Mouse (Mus musculus): ENCODE results near the gene Gpr35. TPM values are rescaled to one million over a fixed set of nuclear protein-coding genes. Genes with fewer than 3 reads are reported as not detected.
"Not testable (repeated sequence)": the region's sequence is repeated elsewhere in the genome, so short reads cannot be mapped to it uniquely, and the experiment has no call there.

Gpr35 gene
- polyA plus RNA-seq, 1 experiment from 2014 or later: not detected

DNA sequence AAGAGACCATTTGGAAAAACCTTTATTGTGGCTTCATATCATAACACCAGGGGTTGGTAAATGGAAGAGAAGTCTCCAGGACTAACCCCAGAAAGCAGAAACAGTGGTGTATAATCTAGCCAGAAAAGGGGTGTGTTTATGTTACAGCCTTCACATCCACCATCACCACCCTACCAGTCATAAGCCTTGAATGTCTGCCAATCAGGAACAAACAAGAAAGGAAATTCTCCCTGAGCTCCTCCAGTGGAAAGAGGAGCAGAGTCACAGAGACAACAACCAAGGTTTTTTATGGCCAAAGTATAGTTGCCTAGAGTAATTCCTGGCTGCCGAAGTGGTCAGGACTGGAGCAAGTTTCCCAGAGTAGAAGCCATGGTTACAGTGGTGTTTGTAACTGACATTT is 8.3 kb downstream of the Gpr35 start:
- H3K36me3 ChIP-seq (ENCODE audit: control insufficient read depth, insufficient read depth, low read length): no peaks in the 10 kb centered on the region
- H3K9me3 ChIP-seq (ENCODE audit: control insufficient read depth, low read length): no peaks in the 10 kb centered on the region
- no peak overlapping the region for H3K4me2 ChIP-seq (replicated peaks; ENCODE audit: low read depth, low read length)
- no peak overlapping the region for H3K27ac ChIP-seq (ENCODE audit: low read depth, low read length)
- H3K4me3 ChIP-seq (ENCODE audit: low read depth, low read length): no peak overlapping the region
- ATAC-seq (ENCODE audit: low FRiP score) (no peak), DNase-seq (ENCODE audit: low spot score) (no peak)
- WGBS: 91% methylated on average over 1 of the region's 1 CpGs
- no peak overlapping the region for H3K9ac ChIP-seq (ENCODE audit: low read depth, low read length)
- H3K27me3 ChIP-seq (ENCODE audit: control insufficient read depth, insufficient read depth, low read length): no peaks in the 10 kb centered on the region
- H3K4me1 ChIP-seq (replicated peaks; ENCODE audit: control insufficient read depth, insufficient read depth, low read length): no peaks in the 10 kb centered on the region

DNA sequence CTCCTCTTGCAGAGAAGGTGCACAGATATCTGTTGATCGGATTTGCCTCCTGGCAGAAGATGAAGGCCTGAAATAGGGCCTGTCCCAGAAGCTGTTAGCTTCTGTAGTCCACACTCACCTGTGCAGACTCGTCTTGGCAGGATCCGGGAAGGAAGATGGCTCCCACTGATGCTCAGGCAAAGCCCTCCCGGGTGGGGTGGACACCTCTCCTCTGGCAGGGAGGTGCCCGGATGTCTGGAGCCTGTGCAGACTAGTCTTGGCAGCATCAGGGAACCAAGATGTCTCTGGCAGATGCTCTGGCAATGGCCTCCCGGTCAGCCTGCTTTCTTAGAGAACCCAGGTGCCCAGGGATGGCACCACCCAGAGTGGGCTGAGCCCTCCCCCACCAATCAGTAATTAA is 20.1 kb downstream of the Gpr35 start:
- H3K4me3 ChIP-seq (ENCODE audit: low read depth, low read length); H3K36me3 ChIP-seq (ENCODE audit: control insufficient read depth, insufficient read depth, low read length); H3K27me3 ChIP-seq (ENCODE audit: control insufficient read depth, insufficient read depth, low read length); ATAC-seq (ENCODE audit: low FRiP score); H3K27ac ChIP-seq (ENCODE audit: low read depth, low read length); H3K9me3 ChIP-seq (ENCODE audit: control insufficient read depth, low read length); H3K9ac ChIP-seq (ENCODE audit: low read depth, low read length); H3K4me2 ChIP-seq (replicated peaks; ENCODE audit: low read depth, low read length); H3K4me1 ChIP-seq (replicated peaks; ENCODE audit: control insufficient read depth, insufficient read depth, low read length); DNase-seq (ENCODE audit: low spot score): not testable (repeated sequence)
- WGBS: 85% methylated on average over 6 of the region's 6 CpGs

- no peak overlapping the region for H3K27ac ChIP-seq (ENCODE audit: low read depth, low read length)
- H3K9me3 ChIP-seq (ENCODE audit: control insufficient read depth, low read length): no peaks in the 10 kb centered on the region
- DNase-seq (ENCODE audit: low spot score) (no peak), ATAC-seq (ENCODE audit: low FRiP score) (no peak)
- no peaks in the 10 kb centered on the region for H3K27me3 ChIP-seq (ENCODE audit: control insufficient read depth, insufficient read depth, low read length)
- no peaks in the 10 kb centered on the region for H3K36me3 ChIP-seq (ENCODE audit: control insufficient read depth, insufficient read depth, low read length)
- no peak overlapping the region for H3K4me3 ChIP-seq (ENCODE audit: low read depth, low read length)
- WGBS: 90% methylated on average over 7 of the region's 7 CpGs
- no peaks in the 10 kb centered on the region for H3K4me1 ChIP-seq (replicated peaks; ENCODE audit: control insufficient read depth, insufficient read depth, low read length)
- no peak overlapping the region for H3K9ac ChIP-seq (ENCODE audit: low read depth, low read length)
- no peak overlapping the region for H3K4me2 ChIP-seq (replicated peaks; ENCODE audit: low read depth, low read length)
These were observed 21.5 kb downstream of the Gpr35 start for GRCm38 (mm10) chr1:92971879-92972795.

GRCm38 (mm10) chr1:92972854-92973253 is 22.2 kb downstream of the Gpr35 start:
- no peaks in the 10 kb centered on the region for H3K36me3 ChIP-seq (ENCODE audit: control insufficient read depth, insufficient read depth, low read length)
- H3K9me3 ChIP-seq (ENCODE audit: control insufficient read depth, low read length): no peaks in the 10 kb centered on the region
- H3K4me2 ChIP-seq (replicated peaks; ENCODE audit: low read depth, low read length): no peak overlapping the region
- no peaks in the 10 kb centered on the region for H3K4me1 ChIP-seq (replicated peaks; ENCODE audit: control insufficient read depth, insufficient read depth, low read length)
- no peak overlapping the region for H3K9ac ChIP-seq (ENCODE audit: low read depth, low read length)
- ATAC-seq (ENCODE audit: low FRiP score) (no peak), DNase-seq (ENCODE audit: low spot score) (no peak)
- H3K4me3 ChIP-seq (ENCODE audit: low read depth, low read length): no peak overlapping the region
- WGBS: 73% methylated on average over 1 of the region's 1 CpGs
- no peaks in the 10 kb centered on the region for H3K27me3 ChIP-seq (ENCODE audit: control insufficient read depth, insufficient read depth, low read length)
- no peak overlapping the region for H3K27ac ChIP-seq (ENCODE audit: low read depth, low read length)

- H3K27me3 ChIP-seq (ENCODE audit: control insufficient read depth, insufficient read depth, low read length): no peaks in the 10 kb centered on the region
- no peaks in the 10 kb centered on the region for H3K36me3 ChIP-seq (ENCODE audit: control insufficient read depth, insufficient read depth, low read length)
- DNase-seq (ENCODE audit: low spot score): no peak
- no peaks in the 10 kb centered on the region for H3K4me1 ChIP-seq (replicated peaks; ENCODE audit: control insufficient read depth, insufficient read depth, low read length)
- no peak overlapping the region for H3K4me2 ChIP-seq (replicated peaks; ENCODE audit: low read depth, low read length)
- H3K9ac ChIP-seq (ENCODE audit: low read depth, low read length): no peak overlapping the region
- H3K9me3 ChIP-seq (ENCODE audit: control insufficient read depth, low read length): no peaks in the 10 kb centered on the region
- no peak overlapping the region for H3K4me3 ChIP-seq (ENCODE audit: low read depth, low read length)
- H3K27ac ChIP-seq (ENCODE audit: low read depth, low read length): no peak overlapping the region
- ATAC-seq (ENCODE audit: low FRiP score): no peak
- WGBS: 54% methylated on average over 6 of the region's 6 CpGs
These were observed 25.5 kb downstream of the Gpr35 start for GRCm38 (mm10) chr1:92976141-92976566.

DNA sequence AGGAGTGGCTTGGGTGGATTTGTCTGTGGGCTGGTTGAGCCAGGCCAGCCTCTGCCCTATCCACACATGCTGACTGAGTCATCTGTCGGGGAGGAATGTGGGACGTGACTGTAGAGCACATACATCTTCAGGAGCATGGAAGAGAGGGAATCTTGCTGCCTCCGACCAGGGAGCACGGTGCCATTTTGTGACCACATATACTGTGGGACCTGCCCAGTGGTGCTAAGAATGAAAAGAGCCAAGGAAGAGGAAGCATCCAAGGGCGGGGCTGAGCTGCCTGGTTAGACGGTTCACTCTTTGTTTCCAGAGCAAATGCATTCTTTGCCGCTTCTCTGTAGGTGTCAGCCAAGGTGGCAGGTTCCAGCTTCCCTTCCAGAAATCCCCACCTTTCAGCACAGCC is 28.0 kb downstream of the Gpr35 start:
- Histone ChIP-seq H3K27me3 (ENCODE audit: control insufficient read depth, insufficient read depth, low read length) (no peaks in the 10 kb centered on the region), H3K9me3 (ENCODE audit: control insufficient read depth, low read length) (no peaks in the 10 kb centered on the region), H3K9ac (ENCODE audit: low read depth, low read length) (no peak overlapping the region), H3K36me3 (ENCODE audit: control insufficient read depth, insufficient read depth, low read length) (no peaks in the 10 kb centered on the region), H3K27ac (ENCODE audit: low read depth, low read length) (no peak overlapping the region), H3K4me2 (replicated peaks; ENCODE audit: low read depth, low read length) (no peak overlapping the region), H3K4me1 (replicated peaks; ENCODE audit: control insufficient read depth, insufficient read depth, low read length) (no peaks in the 10 kb centered on the region), H3K4me3 (ENCODE audit: low read depth, low read length) (no peak overlapping the region)
- DNase-seq (ENCODE audit: low spot score) (no peak), ATAC-seq (ENCODE audit: low FRiP score) (no peak)
- WGBS: 48% methylated on average over 7 of the region's 7 CpGs

DNA sequence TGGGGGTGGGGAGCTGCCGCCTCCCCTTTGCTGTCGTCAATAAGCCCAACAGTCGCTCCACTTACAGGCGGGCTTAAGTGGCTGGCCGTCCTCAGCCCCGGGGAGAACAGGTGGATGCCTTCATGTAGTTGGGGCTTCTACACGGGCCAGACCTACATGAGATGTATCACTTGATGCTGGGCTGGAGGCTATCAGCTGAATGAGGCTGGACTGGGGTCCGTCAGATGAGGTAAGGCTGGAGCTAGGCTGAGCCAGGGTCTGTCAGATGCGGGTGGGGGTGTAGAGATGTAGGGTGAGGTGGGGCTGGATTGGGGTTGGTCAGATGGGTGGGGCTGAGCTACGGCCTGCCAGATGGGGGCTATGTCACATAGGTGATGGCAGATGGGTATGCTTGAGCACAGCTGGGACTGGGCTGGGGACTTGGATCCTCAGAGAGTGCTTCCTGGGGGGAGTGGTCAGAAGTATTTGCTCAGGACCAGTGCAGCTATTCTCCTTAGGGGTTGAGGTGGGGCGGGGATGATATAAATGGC is 28.5 kb downstream of the Gpr35 start:
- no peak for DNase-seq (ENCODE audit: low spot score)
- H3K27me3 ChIP-seq (ENCODE audit: control insufficient read depth, insufficient read depth, low read length): no peaks in the 10 kb centered on the region
- H3K9ac ChIP-seq (ENCODE audit: low read depth, low read length): no peak overlapping the region
- no peaks in the 10 kb centered on the region for H3K36me3 ChIP-seq (ENCODE audit: control insufficient read depth, insufficient read depth, low read length)
- no peak; the same call in 1 of the 2 replicates for ATAC-seq (ENCODE audit: low FRiP score)
- H3K4me2 ChIP-seq (replicated peaks; ENCODE audit: low read depth, low read length): no peak overlapping the region
- no peaks in the 10 kb centered on the region for H3K9me3 ChIP-seq (ENCODE audit: control insufficient read depth, low read length)
- H3K27ac ChIP-seq (ENCODE audit: low read depth, low read length): no peak overlapping the region
- WGBS: 38% methylated on average over 11 of the region's 11 CpGs
- H3K4me1 ChIP-seq (replicated peaks; ENCODE audit: control insufficient read depth, insufficient read depth, low read length): no peaks in the 10 kb centered on the region
- H3K4me3 ChIP-seq (ENCODE audit: low read depth, low read length): no peak overlapping the region

DNA sequence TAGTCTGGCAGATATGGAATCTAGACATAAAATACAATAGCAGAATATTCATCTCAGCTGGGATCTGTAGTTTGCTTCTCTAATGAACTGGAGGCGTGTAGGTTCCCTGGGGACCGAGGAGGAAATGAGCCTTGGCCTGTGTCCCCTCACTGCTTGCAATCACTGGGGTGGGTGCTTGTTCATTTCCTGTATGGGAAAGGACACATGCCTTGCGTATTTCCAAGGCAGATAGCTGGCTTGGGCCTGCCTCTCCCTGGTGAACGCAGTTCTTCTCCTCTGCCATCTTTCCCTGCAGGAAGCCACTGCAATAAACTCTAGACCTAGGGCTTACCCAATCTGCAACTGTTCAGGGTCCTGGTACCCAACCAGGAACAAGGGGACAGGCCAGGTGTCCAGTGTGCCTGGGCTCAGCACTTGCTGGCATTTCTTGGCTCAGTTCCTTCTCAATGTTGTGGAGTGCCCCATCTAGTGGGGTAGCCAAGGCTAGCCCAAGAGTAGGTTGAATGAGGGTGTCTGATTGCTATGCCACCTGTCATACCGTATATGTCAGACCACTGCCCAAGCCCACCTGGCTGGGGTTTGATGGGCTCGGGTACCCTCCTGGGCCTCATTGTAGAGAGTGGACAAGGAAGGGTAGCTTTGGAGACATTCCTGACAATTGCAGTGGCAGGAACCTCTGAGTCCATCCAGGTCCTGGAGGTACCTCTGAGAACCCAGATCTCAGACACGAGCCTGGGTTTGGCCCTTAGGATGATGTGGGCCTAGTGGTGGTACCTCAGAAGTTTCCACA is 30.6 kb downstream of the Gpr35 start:
- 79% methylated on average over 7 of the region's 7 CpGs for WGBS
- no peaks in the 10 kb centered on the region for H3K36me3 ChIP-seq (ENCODE audit: control insufficient read depth, insufficient read depth, low read length)

More for the DNA sequence above, 30.6 kb downstream of the Gpr35 start:
- H3K9ac ChIP-seq (ENCODE audit: low read depth, low read length): no peak overlapping the region
- no peaks in the 10 kb centered on the region for H3K9me3 ChIP-seq (ENCODE audit: control insufficient read depth, low read length)
- H3K27me3 ChIP-seq (ENCODE audit: control insufficient read depth, insufficient read depth, low read length): no peaks in the 10 kb centered on the region
- no peak overlapping the region for H3K27ac ChIP-seq (ENCODE audit: low read depth, low read length)
- H3K4me1 ChIP-seq (replicated peaks; ENCODE audit: control insufficient read depth, insufficient read depth, low read length): no peaks in the 10 kb centered on the region
- DNase-seq (ENCODE audit: low spot score): no peak
- no peak overlapping the region for H3K4me2 ChIP-seq (replicated peaks; ENCODE audit: low read depth, low read length)
- no peak for ATAC-seq (ENCODE audit: low FRiP score)
- H3K4me3 ChIP-seq (ENCODE audit: low read depth, low read length): no peak overlapping the region

Data from hindbrain, embryonic 11.5 days (tissue).